Mouse (Mus musculus): ENCODE measurements around the gene Immp2l. TPM values are rescaled to one million over a fixed set of nuclear protein-coding genes. Genes with fewer than 3 reads are reported as not detected.

The Immp2l gene
- polyA plus RNA-seq, 1 experiment from 2014 or later = 5.0 TPM

- Histone ChIP-seq H3K9me3 (no peaks in the 10 kb centered on the region), H3K4me3 (no peak overlapping the region), H3K4me2 (no peak overlapping the region), H3K27me3 (no peaks in the 10 kb centered on the region), H3K4me1 (replicated peaks) (peaks cover 6% of the 10 kb centered on the region; the same call in 1 of the 2 replicates), H3K27ac (replicated peaks) (no peak overlapping the region), H3K9ac (no peak overlapping the region), H3K36me3 (no peaks in the 10 kb centered on the region)
- no peak for ATAC-seq (ENCODE audit: low FRiP score, low read depth)
- 45% methylated on average over 4 of the region's 4 CpGs for WGBS
Measured at GRCm38 (mm10) chr12:41944079-41944672, 920.3 kb downstream of the Immp2l start.

- H3K27me3 ChIP-seq = no peaks in the 10 kb centered on the region
- no peaks in the 10 kb centered on the region for H3K9me3 ChIP-seq
- no peak overlapping the region for H3K4me3 ChIP-seq
- H3K27ac ChIP-seq (replicated peaks) = no peak overlapping the region
- H3K4me2 ChIP-seq = no peak overlapping the region
- no peaks in the 10 kb centered on the region for H3K36me3 ChIP-seq
- no peak overlapping the region for H3K9ac ChIP-seq
- ATAC-seq (ENCODE audit: low FRiP score, low read depth) = no peak
- peaks cover 6% of the 10 kb centered on the region; the same call in 1 of the 2 replicates for H3K4me1 ChIP-seq (replicated peaks)
Measured at GRCm38 (mm10) chr12:41946536-41946935, 922.6 kb downstream of the Immp2l start.

GRCm38 (mm10) chr12:41949409-41949808 is 925.5 kb downstream of the Immp2l start:
- Histone ChIP-seq H3K9me3 (no peaks in the 10 kb centered on the region), H3K27ac (replicated peaks) (no peak overlapping the region), H3K27me3 (no peaks in the 10 kb centered on the region), H3K4me1 (replicated peaks) (no peaks in the 10 kb centered on the region), H3K36me3 (no peaks in the 10 kb centered on the region), H3K4me2 (no peak overlapping the region), H3K4me3 (no peak overlapping the region), H3K9ac (no peak overlapping the region)
- no peak for ATAC-seq (ENCODE audit: low FRiP score, low read depth)
- WGBS = 96% methylated on average over 1 of the region's 1 CpGs

- Histone ChIP-seq H3K4me2 (no peak overlapping the region), H3K36me3 (no peaks in the 10 kb centered on the region), H3K27me3 (no peaks in the 10 kb centered on the region), H3K27ac (replicated peaks) (no peak overlapping the region), H3K9me3 (no peaks in the 10 kb centered on the region), H3K9ac (no peak overlapping the region), H3K4me3 (no peak overlapping the region), H3K4me1 (replicated peaks) (no peaks in the 10 kb centered on the region)
- no peak for ATAC-seq (ENCODE audit: low FRiP score, low read depth)
- 93% methylated on average over 6 of the region's 6 CpGs for WGBS
Measured at GRCm38 (mm10) chr12:41949841-41950241, 926.0 kb downstream of the Immp2l start.

GRCm38 (mm10) chr12:41950726-41951125 is 926.8 kb downstream of the Immp2l start:
- no peaks in the 10 kb centered on the region for H3K27me3 ChIP-seq
- 88% methylated on average over 2 of the region's 2 CpGs for WGBS
- no peak overlapping the region for H3K4me3 ChIP-seq
- no peak overlapping the region for H3K27ac ChIP-seq (replicated peaks)
- H3K9ac ChIP-seq = no peak overlapping the region
- H3K36me3 ChIP-seq = no peaks in the 10 kb centered on the region
- H3K4me1 ChIP-seq (replicated peaks) = no peaks in the 10 kb centered on the region
- no peaks in the 10 kb centered on the region for H3K9me3 ChIP-seq
- ATAC-seq (ENCODE audit: low FRiP score, low read depth) = no peak
- no peak overlapping the region for H3K4me2 ChIP-seq

GRCm38 (mm10) chr12:41961038-41961437 is 937.1 kb downstream of the Immp2l start:
- H3K4me3 ChIP-seq = no peak overlapping the region
- no peak for ATAC-seq (ENCODE audit: low FRiP score, low read depth)

GRCm38 (mm10) chr12:41991408-41991807 is 967.5 kb downstream of the Immp2l start:
- H3K4me1 ChIP-seq (replicated peaks) = no peaks in the 10 kb centered on the region
- WGBS = 75% methylated on average over 1 of the region's 1 CpGs
- ATAC-seq (ENCODE audit: low FRiP score, low read depth) = no peak

More at GRCm38 (mm10) chr12:41961038-41961437, 937.1 kb downstream of the Immp2l start:
- WGBS = 61% methylated on average over 4 of the region's 4 CpGs
- no peaks in the 10 kb centered on the region for H3K4me1 ChIP-seq (replicated peaks)
- no peaks in the 10 kb centered on the region for H3K36me3 ChIP-seq
- H3K9me3 ChIP-seq = no peaks in the 10 kb centered on the region
- no peak overlapping the region for H3K27ac ChIP-seq (replicated peaks)
- no peak overlapping the region for H3K9ac ChIP-seq
- no peak overlapping the region for H3K4me2 ChIP-seq
- H3K27me3 ChIP-seq = no peaks in the 10 kb centered on the region

More at GRCm38 (mm10) chr12:41991408-41991807, 967.5 kb downstream of the Immp2l start:
- no peaks in the 10 kb centered on the region for H3K27me3 ChIP-seq
- H3K4me3 ChIP-seq = no peak overlapping the region
- no peak overlapping the region for H3K9ac ChIP-seq
- H3K9me3 ChIP-seq = no peaks in the 10 kb centered on the region
- no peak overlapping the region for H3K4me2 ChIP-seq
- no peaks in the 10 kb centered on the region for H3K36me3 ChIP-seq
- no peak overlapping the region for H3K27ac ChIP-seq (replicated peaks)
